Mouse (Mus musculus) kidney, adult 2 months (tissue): ENCODE measurements around the gene Zmat3.
A peak's percentile ranks its signal among the peaks of the same experiment; 100 is the strongest.

Experiments used
- CTCF ChIP-seq: fragments of 200-500 bp; conservative IDR thresholded peaks from 2 replicates; pipeline ENCODE4 v1.5.1; 2011; ENCODE audit warnings: low read depth, mild to moderate bottlenecking, control low read depth, low read length, moderate library complexity, mixed read lengths; ENCODE audit not compliant: insufficient read depth, insufficient read length
- POLR2A ChIP-seq: fragments of 200-500 bp; IDR thresholded peaks from one replicate; pipeline ENCODE4 v1.6.1; 2011; ENCODE audit warnings: low read depth, low read length, control low read depth

DNA sequence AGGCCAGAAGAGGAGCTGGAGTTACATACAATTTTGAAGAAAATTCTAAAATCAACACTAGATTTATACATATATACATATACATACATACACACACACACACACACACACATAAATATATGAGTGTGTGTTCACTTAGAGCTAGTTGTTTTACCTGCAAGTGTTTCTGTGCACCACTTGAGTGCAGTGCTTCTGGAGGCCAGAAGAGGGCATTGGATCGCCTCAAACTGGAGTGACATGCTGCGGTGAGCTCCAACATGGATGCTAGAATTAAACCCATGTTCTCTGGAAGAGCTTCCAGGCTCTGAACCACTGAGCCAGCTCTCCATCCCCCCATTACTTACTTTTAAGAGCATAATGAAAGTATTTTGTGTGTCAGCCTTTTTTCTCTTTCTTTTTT, 14.1 kb upstream of the Zmat3 start:
- TF ChIP-seq POLR2A (no peak), CTCF (peak; percentile 74)
